Mouse (Mus musculus) embryonic facial prominence, embryonic 13.5 days (tissue): Measurements from ENCODE around the gene Plscr3. TPM values are rescaled to one million over a fixed set of nuclear protein-coding genes. Genes with fewer than 3 reads are reported as not detected.
A peak's percentile ranks its signal among the peaks of the same experiment; 100 is the strongest.

Source experiments
- ATAC-seq: fragments of 200-750 bp; cut with Nextera tagmentation; 2 replicates; pipeline ENCODE4 v1.8.0; 2017; ENCODE audit warnings: low read depth; ENCODE audit not compliant: insufficient number of reproducible peaks, insufficient read depth, low FRiP score, low TSS enrichment
- H3K27ac ChIP-seq: fragments of 300-500 bp; sonication (generic); 2 replicates; pipeline ENCODE4 v1.5.1; 2015; ENCODE audit warnings: moderate library complexity, mild to moderate bottlenecking, inconsistent platforms
- H3K27me3 ChIP-seq: fragments of 300-500 bp; sonication (generic); 2 replicates; pipeline ENCODE4 v1.6.1; 2015; ENCODE audit warnings: mild to moderate bottlenecking, inconsistent platforms
- H3K36me3 ChIP-seq: fragments of 300-500 bp; sonication (generic); 2 replicates; pipeline ENCODE4 v1.6.1; 2015; ENCODE audit warnings: mild to moderate bottlenecking, inconsistent platforms
- H3K4me1 ChIP-seq: fragments of 300-500 bp; sonication (generic); 2 replicates; pipeline ENCODE4 v1.6.1; 2015; ENCODE audit warnings: inconsistent platforms
- H3K4me2 ChIP-seq: fragments of 300-500 bp; sonication (generic); 2 replicates; pipeline ENCODE4 v1.6.1; 2015; ENCODE audit warnings: moderate library complexity, mild to moderate bottlenecking, inconsistent platforms
- H3K4me3 ChIP-seq: fragments of 300-500 bp; sonication (generic); 2 replicates; pipeline ENCODE4 v1.5.1; 2015; ENCODE audit warnings: mild to moderate bottlenecking, inconsistent platforms
- H3K9ac ChIP-seq: fragments of 300-500 bp; sonication (generic); 2 replicates; pipeline ENCODE4 v1.6.1; 2015; ENCODE audit warnings: mild to moderate bottlenecking, inconsistent platforms
- H3K9me3 ChIP-seq: fragments of 300-500 bp; sonication (generic); 2 replicates; pipeline ENCODE4 v1.6.1; 2016; ENCODE audit warnings: inconsistent platforms
- WGBS: fragments of 180-500 bp; shearing (Covaris S2); methylation state at CpG from one replicate; pipeline ENCODE4 v1.1.7; 2015; ENCODE audit warnings: mixed read lengths; 5-methylcytosine and 5-hydroxymethylcytosine counted together
- polyA plus RNA-seq: library from polyadenylated mRNA; unstranded; fragments of >200 nt; fragmentation: Nextera tagmentation; extraction: Ambion mirVana; gene quantifications from 2 replicates; pipeline ENCODE4 v1.2.1, GENCODE M21; 2015

Gene Plscr3
- polyA plus RNA-seq, 1 experiment from 2014 or later: 154 TPM

DNA sequence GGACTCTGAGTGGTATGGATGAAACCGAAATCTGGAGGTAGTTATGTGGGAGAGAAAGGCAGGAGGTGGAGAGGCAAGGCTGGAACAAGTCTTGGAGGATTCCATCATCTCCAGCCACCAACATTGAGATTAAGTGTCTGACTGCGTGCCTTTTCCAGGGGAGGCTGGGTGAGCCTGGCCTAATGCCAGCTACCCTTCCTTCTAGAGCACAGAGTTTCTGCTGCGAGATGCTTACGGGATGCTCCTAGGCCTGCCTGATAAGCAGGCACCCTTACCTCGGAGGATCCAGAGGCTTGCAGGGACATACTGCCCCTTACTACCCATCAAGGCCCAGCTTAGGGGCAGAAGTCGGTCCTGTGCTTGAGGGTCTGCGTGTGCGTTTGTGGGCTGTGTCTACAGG, 12.6 kb upstream of the Plscr3 start:
- WGBS: 60% methylated on average over 8 of the region's 8 CpGs
- H3K27ac ChIP-seq: peak overlapping the region; percentile 51; the same call in 1 of the 2 replicates
- no peak for ATAC-seq

DNA sequence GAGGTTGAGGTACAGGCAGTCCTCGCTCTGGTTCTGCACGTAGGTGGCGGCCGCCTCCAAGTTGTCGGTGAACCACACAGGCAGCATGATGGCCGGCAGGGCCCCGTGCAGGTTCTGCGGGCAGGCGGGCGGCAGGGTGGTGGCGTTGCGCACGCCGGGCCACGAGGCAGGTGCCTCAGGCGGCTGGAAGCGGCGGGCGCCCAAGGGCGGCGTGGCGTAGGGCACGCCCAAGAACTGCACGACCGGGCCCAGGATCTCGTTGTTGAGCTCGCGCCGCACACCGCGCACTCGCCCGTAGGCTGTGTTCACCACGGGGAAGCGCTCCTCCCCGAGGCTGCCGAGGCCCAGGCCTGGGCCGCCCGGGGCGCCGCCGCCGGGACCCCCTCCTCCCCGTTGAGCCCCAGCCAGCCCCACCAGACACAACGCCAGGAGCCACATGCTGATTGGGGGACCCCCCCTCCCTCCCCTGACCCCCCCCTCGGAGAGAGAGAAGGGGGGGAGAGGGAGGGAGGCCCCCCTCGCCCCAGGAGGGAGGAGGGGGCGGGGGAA, 12.1 kb upstream of the Plscr3 start:
- H3K36me3 ChIP-seq: peaks cover 36% of the 10 kb centered on the region
- no peaks in the 10 kb centered on the region for H3K27me3 ChIP-seq
- ATAC-seq: no peak
- H3K4me2 ChIP-seq: peak overlapping the region; percentile 92
- WGBS: 8% methylated on average over 35 of the region's 48 CpGs
- H3K9ac ChIP-seq: peak overlapping the region; percentile 84
- peaks cover 49% of the 10 kb centered on the region for H3K4me1 ChIP-seq
- H3K9me3 ChIP-seq: no peaks in the 10 kb centered on the region
- H3K27ac ChIP-seq: peak overlapping the region; percentile 51
- H3K4me3 ChIP-seq: peak overlapping the region; percentile 80

More for the DNA sequence above, 12.6 kb upstream of the Plscr3 start:
- Histone ChIP-seq H3K9ac (peak overlapping the region; percentile 84), H3K4me3 (peak overlapping the region; percentile 80), H3K36me3 (peaks cover 41% of the 10 kb centered on the region), H3K4me2 (peak overlapping the region; percentile 92), H3K27me3 (no peaks in the 10 kb centered on the region), H3K9me3 (no peaks in the 10 kb centered on the region), H3K4me1 (peaks cover 46% of the 10 kb centered on the region)

- Histone ChIP-seq H3K9me3 (no peaks in the 10 kb centered on the region), H3K9ac (peak overlapping the region; percentile 84), H3K27me3 (no peaks in the 10 kb centered on the region), H3K27ac (peak overlapping the region; percentile 51; the same call in 1 of the 2 replicates), H3K36me3 (peaks cover 31% of the 10 kb centered on the region), H3K4me1 (peaks cover 50% of the 10 kb centered on the region), H3K4me3 (peak overlapping the region; percentile 80), H3K4me2 (peak overlapping the region; percentile 92)
- ATAC-seq: no peak
- 10% methylated on average over 9 of the region's 9 CpGs for WGBS
Measured at GRCm38 (mm10) chr11:69835326-69835965, 10.7 kb upstream of the Plscr3 start.

GRCm38 (mm10) chr11:69835966-69836335, 10.2 kb upstream of the Plscr3 start:
- Histone ChIP-seq H3K4me2 (peak overlapping the region; percentile 92), H3K4me3 (peak overlapping the region; percentile 80), H3K4me1 (peaks cover 50% of the 10 kb centered on the region), H3K9me3 (no peaks in the 10 kb centered on the region), H3K9ac (peak overlapping the region; percentile 84), H3K27ac (no peak overlapping the region), H3K36me3 (peaks cover 29% of the 10 kb centered on the region), H3K27me3 (no peaks in the 10 kb centered on the region)
- WGBS: 0% methylated on average over 4 of the region's 4 CpGs
- no peak for ATAC-seq

GRCm38 (mm10) chr11:69836703-69837576, 9.2 kb upstream of the Plscr3 start:
- ATAC-seq: no peak
- Histone ChIP-seq H3K4me2 (peak overlapping the region; percentile 92), H3K27me3 (no peaks in the 10 kb centered on the region), H3K9ac (peak overlapping the region; percentile 84), H3K4me1 (peaks cover 45% of the 10 kb centered on the region), H3K27ac (peak overlapping the region; percentile 95), H3K4me3 (peak overlapping the region; percentile 80), H3K36me3 (peaks cover 20% of the 10 kb centered on the region), H3K9me3 (no peaks in the 10 kb centered on the region)
- under 1% methylated on average over 46 of the region's 52 CpGs for WGBS

DNA sequence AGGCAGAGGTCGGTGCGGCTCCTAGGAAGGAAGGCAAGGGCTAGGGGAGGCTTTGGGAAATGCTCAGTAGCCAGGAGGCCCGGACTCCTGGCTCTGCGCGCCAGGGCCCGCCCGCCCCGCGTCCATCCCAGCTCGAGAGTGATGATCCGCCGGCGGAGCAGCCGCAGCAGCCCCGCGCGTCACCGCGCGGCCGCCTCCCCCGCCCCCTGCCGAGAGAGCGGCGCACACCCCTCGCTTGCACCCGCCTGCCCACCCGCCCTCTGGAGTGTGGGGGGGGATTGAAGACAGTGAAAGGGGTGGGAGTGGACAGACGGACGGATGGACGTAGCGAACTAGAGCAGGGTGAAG, 8.6 kb upstream of the Plscr3 start, which contains the start of gene Nlgn2:
TSS of gene Nlgn2 (minus strand) at position 181 of the 348 bp plus-strand sequence.
- Histone ChIP-seq H3K27ac (peak within 1 kb of the TSS; percentile 95), H3K27me3 (no peaks in the 10 kb centered on the region), H3K4me2 (peak within 1 kb of the TSS; percentile 92), H3K4me3 (peak within 1 kb of the TSS; percentile 80), H3K9ac (peak within 1 kb of the TSS; percentile 84), H3K9me3 (no peaks in the 10 kb centered on the region), H3K36me3 (peaks cover 13% of the 10 kb centered on the region), H3K4me1 (peaks cover 45% of the 10 kb centered on the region)
- WGBS: 0% methylated on average over 18 of the region's 32 CpGs
- peak; percentile 74 for ATAC-seq

DNA sequence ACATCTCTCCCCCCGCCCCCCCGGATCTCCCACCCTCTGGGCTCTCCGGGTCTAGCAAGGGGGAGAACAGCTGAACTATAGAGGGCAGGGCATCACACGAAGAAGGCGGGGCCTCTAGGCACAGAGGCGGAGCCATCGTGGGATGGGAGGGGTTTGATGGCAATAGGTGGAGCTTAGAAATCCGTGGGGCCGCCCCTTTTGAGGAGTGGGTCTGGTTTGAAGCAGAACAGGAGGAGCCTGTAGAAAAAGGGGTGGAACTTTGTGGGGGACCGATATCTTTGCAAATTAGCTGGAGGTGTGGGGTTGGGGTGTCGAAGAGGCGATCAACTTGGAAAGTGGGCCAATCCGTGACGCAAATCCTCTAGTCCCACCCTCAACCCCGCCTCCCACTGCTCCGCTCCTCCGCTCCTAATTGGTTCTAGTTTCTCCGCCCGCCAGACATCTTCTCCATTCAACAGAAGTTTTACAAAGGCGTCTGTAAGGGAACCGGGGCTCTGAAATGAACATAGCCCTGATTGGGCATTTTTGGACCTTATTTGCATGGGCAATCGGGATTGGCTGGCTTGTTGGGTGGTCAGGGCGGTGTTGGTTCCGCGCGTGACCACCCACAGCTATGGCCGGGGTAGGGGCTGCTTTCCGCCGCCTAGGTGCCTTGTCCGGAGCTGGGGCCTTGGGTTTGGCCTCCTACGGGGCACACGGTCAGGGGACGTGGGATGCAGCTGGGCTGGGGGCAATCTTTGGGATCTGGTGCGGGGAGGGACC, 8.0 kb upstream of the Plscr3 start, which contains the start of gene Tmem256:
TSS of gene Tmem256 (plus strand) at position 563 of the 762 bp plus-strand sequence.
- Histone ChIP-seq H3K9me3 (no peaks in the 10 kb centered on the region), H3K4me1 (peaks cover 45% of the 10 kb centered on the region), H3K4me3 (peak within 1 kb of the TSS; percentile 80), H3K36me3 (peaks cover 8% of the 10 kb centered on the region), H3K4me2 (peak within 1 kb of the TSS; percentile 92), H3K9ac (peak within 1 kb of the TSS; percentile 84), H3K27ac (peak within 1 kb of the TSS; percentile 95), H3K27me3 (no peaks in the 10 kb centered on the region)
- ATAC-seq: peak; percentile 89
- WGBS: under 1% methylated on average over 34 of the region's 34 CpGs

DNA sequence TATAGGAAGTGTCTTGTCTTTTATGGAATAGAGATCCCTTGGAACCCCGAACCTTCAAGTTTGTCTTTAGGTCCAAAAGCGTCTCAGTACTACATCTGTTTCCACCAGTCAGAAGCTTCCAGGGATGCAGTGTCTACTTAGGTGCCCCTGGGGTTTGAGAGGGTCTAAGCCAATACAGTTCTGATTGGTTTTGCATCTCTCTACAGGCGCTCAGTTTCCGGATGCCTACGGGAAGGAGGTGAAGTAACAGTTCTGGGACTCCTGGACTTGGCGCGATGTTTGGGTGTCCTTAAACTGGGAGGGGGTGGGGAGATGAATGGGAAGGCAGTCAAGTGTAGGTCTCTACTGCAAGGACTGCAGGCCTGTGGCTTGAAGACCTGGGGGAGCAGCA, 7.5 kb upstream of the Plscr3 start:
- peak overlapping the region; percentile 95 for H3K27ac ChIP-seq
- H3K4me2 ChIP-seq: peak overlapping the region; percentile 92
- H3K4me3 ChIP-seq: peak overlapping the region; percentile 80
- no peaks in the 10 kb centered on the region for H3K27me3 ChIP-seq
- H3K9me3 ChIP-seq: no peaks in the 10 kb centered on the region
- H3K9ac ChIP-seq: peak overlapping the region; percentile 82
- 2% methylated on average over 7 of the region's 7 CpGs for WGBS
- H3K36me3 ChIP-seq: peaks cover 3% of the 10 kb centered on the region; the same call in 1 of the 2 replicates
- H3K4me1 ChIP-seq: peaks cover 40% of the 10 kb centered on the region
- ATAC-seq: no peak

DNA sequence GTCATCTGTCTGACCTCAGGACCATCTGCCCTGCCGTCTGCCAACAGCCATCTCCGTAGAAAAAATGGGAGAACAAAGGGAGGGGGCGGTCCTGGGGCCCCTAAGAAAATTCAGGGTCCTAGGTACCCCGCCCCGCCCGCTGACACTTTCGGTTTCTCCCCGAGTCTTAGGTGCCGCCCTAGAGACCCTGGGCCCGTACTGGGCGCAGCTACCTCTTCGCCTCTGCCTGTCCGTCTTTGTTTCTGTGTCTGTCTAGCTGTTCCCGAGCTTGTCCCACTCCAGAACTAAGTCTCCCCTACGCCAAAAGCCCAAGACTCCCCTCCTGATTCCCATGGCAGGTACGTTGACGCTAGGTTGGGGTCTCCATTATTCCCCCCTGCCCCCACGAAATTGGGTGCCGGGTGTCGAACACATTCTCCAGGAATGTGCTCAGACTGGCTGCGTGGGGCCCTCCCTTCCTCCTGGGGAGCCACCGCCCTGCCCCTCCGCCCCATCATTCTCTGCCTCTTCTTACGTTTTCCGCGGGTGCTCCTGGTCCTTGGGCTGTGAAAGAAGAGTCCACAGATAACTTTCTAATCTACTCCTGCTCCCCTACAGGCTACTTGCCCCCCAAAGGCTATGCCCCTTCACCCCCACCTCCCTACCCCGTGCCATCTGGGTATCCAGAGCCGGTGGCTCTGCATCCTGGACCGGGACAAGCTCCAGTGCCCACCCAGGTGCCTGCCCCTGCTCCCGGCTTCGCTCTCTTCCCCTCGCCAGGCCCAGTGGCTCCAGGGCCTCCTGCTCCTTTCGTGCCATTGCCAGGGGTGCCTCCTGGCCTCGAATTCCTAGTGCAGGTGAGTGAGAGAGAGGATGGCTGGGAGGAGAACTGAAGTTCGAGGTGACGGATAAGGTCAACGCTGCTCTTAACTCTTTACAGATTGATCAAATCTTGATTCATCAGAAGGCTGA, 837 bp downstream of the Plscr3 start:
- peak; percentile 33; the same call in 1 of the 2 replicates for ATAC-seq
- H3K4me3 ChIP-seq: peak overlapping the region; percentile 76
- peaks cover 44% of the 10 kb centered on the region for H3K36me3 ChIP-seq
- peak overlapping the region; percentile 90 for H3K9ac ChIP-seq
- H3K27me3 ChIP-seq: no peaks in the 10 kb centered on the region
- WGBS: 8% methylated on average over 37 of the region's 37 CpGs
- peak overlapping the region; percentile 96 for H3K27ac ChIP-seq
- peak overlapping the region; percentile 94 for H3K4me2 ChIP-seq
- H3K9me3 ChIP-seq: no peaks in the 10 kb centered on the region
- peaks cover 35% of the 10 kb centered on the region for H3K4me1 ChIP-seq

GRCm38 (mm10) chr11:69848021-69848420, 1.8 kb downstream of the Plscr3 start:
- H3K4me3 ChIP-seq: peak overlapping the region; percentile 76
- H3K36me3 ChIP-seq: peaks cover 54% of the 10 kb centered on the region
- WGBS: 94% methylated on average over 6 of the region's 6 CpGs

More at GRCm38 (mm10) chr11:69848021-69848420, 1.8 kb downstream of the Plscr3 start:
- Histone ChIP-seq H3K27ac (peak overlapping the region; percentile 96; the same call in 1 of the 2 replicates), H3K9me3 (no peaks in the 10 kb centered on the region), H3K4me1 (peaks cover 36% of the 10 kb centered on the region), H3K9ac (peak overlapping the region; percentile 90; the same call in 1 of the 2 replicates), H3K27me3 (no peaks in the 10 kb centered on the region), H3K4me2 (peak overlapping the region; percentile 94)
- no peak for ATAC-seq
